Mouse (Mus musculus) kidney, adult 2 months (tissue): ENCODE data around the gene Tpi1. TPM values are rescaled to one million over a fixed set of nuclear protein-coding genes. Genes with fewer than 3 reads are reported as not detected.
A peak's percentile ranks its signal among the peaks of the same experiment; 100 is the strongest.
"Not testable (repeated sequence)": the region's sequence is repeated elsewhere in the genome, so short reads cannot be mapped to it uniquely, and the experiment has no call there.

Source experiments
- DNase-seq: peaks from one replicate; pipeline ENCODE4 v3.0.0; 2021
- H3K27ac ChIP-seq: fragments of 200-500 bp; 2 replicates; pipeline ENCODE4 v1.5.1; 2012; ENCODE audit warnings: low read depth, low read length, control low read depth, inconsistent platforms; ENCODE audit not compliant: insufficient read depth
- H3K27me3 ChIP-seq: fragments of 200-500 bp; replicated peaks from 2 replicates; pipeline ENCODE4 v1.6.1; 2012; ENCODE audit warnings: mild to moderate bottlenecking, moderate library complexity, low read length, inconsistent platforms; ENCODE audit not compliant: control insufficient read depth, insufficient read depth
- H3K36me3 ChIP-seq: fragments of 200-500 bp; 2 replicates; pipeline ENCODE4 v1.6.1; 2012; ENCODE audit warnings: mild to moderate bottlenecking, moderate library complexity, low read length, inconsistent platforms; ENCODE audit not compliant: control insufficient read depth, insufficient read depth
- H3K4me1 ChIP-seq: fragments of 200-500 bp; 2 replicates; pipeline ENCODE4 v1.6.1; 2011; ENCODE audit warnings: low read length; ENCODE audit not compliant: control insufficient read depth, insufficient read depth
- H3K4me3 ChIP-seq: fragments of 200-500 bp; 2 replicates; pipeline ENCODE4 v1.5.1; 2011; ENCODE audit warnings: mild to moderate bottlenecking, low read depth, low read length, control low read depth; ENCODE audit not compliant: insufficient read depth
- CTCF ChIP-seq: fragments of 200-500 bp; conservative IDR thresholded peaks from 2 replicates; pipeline ENCODE4 v1.5.1; 2011; ENCODE audit warnings: low read depth, mild to moderate bottlenecking, control low read depth, low read length, moderate library complexity, mixed read lengths; ENCODE audit not compliant: insufficient read depth, insufficient read length
- POLR2A ChIP-seq: fragments of 200-500 bp; IDR thresholded peaks from one replicate; pipeline ENCODE4 v1.6.1; 2011; ENCODE audit warnings: low read depth, low read length, control low read depth
- WGBS: fragments of 180-500 bp; shearing (Covaris S2); methylation state at CpG from one replicate; pipeline ENCODE4 v1.1.7; 2018; 5-methylcytosine and 5-hydroxymethylcytosine counted together
- polyA plus RNA-seq: library from polyadenylated mRNA; depleted of rRNA; stranded (reverse); fragments of >200 nt; gene quantifications from 2 replicates; pipeline ENCODE4 v1.2.3, GENCODE M21; 2012

Gene Tpi1
- polyA plus RNA-seq, 1 experiment = 1,055 TPM

DNA sequence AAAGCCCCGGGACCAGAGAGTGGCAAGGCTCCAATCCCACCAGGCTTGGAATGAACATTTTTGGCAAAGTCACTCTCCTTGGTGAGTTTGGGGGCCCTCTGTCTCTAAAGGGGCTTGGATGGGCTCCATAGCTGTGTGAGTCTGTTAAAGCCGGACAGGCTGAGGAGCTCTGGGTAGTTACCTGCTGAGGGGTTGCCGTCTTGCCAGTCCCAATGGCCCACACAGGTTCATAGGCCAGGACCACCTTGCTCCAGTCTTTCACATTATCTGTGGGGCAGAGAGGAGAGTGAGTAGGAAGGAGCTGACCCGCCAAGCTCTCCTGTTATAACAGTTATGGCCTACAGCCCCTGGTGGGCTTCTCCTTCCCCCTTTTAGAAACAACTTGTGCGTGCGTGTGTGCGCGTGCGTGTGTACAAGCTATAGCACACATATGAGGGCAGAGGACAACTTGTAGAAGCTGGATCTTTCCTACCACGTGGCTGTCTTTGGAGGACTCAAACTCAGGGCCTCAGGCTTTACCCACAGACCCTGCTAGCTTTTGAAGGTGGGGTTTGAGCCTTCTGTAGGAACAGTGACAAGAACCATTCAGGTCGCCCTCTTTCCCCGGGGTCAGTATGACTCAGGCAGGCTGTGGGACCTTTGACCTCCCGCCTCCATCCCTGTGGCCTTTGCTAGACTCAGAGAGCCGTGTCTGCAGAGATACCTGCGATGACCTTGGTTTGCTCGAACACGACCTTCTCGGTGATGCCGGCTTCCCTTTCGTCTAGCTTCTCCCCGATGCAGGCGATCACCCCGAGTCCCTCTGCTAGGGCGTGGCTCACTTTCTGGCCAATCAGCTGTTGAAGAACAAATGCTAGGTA lies 2.2 kb downstream of the Tpi1 start:
- H3K27me3 ChIP-seq = no peaks in the 10 kb centered on the region
- peak overlapping the region; percentile 84 for H3K4me3 ChIP-seq
- no peak overlapping the region; the same call in 1 of the 2 replicates for H3K27ac ChIP-seq
- peaks cover 27% of the 10 kb centered on the region for H3K4me1 ChIP-seq
- TF ChIP-seq CTCF (no peak), POLR2A (no peak)
- no peak for DNase-seq
- peaks cover 4% of the 10 kb centered on the region for H3K36me3 ChIP-seq
- WGBS = 66% methylated on average over 24 of the region's 24 CpGs

DNA sequence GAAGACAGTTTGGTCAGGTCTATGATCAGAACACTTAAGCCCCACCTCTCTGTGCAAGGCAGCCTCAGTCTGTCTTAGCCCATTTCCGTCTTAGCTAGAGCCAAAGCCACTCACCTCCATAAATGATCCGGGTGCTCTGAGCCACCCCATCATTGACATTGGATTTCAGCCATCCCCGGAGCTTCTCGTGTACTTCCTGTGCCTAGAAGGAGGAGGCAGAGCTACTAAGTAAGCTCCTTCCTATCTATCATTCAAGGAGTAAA lies 2.8 kb downstream of the Tpi1 start:
- WGBS = 37% methylated on average over 4 of the region's 4 CpGs
- H3K4me3 ChIP-seq = no peak overlapping the region
- TF ChIP-seq CTCF (no peak), POLR2A (no peak)
- DNase-seq = no peak
- peaks cover 30% of the 10 kb centered on the region for H3K4me1 ChIP-seq
- no peaks in the 10 kb centered on the region for H3K27me3 ChIP-seq
- peaks cover 4% of the 10 kb centered on the region for H3K36me3 ChIP-seq
- H3K27ac ChIP-seq = no peak overlapping the region

DNA sequence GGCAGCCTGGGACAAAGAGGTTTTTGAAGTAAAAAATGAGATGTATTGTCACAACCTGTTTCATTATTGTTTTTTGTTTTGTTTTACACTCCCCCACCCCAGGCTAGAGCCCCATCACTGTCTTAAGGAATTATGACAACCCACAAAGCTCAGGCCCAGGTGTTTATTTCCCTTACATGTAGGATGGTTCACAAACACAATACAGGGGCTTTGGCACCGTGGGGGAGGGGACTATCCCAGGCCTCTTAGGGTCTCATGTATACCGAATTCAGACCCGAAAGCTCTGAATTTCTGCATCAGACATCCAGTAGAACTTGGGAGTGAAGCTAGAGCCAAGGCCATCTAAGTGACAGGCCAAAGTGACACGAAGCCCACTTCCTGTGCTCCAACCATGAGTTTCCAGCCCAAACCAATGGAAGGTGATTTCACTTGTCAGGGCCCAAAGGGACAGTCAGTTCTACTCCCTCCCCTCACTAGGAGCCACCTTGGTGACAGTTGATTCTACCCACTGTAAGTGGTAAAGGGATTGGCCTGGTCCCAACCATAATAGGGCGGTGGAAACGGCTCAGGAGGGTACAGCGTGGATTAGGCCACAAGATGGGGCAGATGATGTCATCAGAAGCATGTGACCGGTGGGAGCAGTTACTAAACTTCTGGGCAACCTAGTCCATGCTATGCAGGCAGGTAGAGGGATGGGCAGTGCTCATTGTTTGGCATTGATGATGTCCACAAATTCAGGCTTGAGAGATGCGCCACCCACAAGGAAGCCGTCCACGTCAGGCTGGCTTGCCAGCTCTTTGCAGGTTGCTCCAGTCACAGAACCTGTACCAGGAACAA lies 3.3 kb downstream of the Tpi1 start:
- not testable (repeated sequence) for H3K36me3 ChIP-seq, H3K4me3 ChIP-seq, H3K27me3 ChIP-seq, DNase-seq, H3K27ac ChIP-seq
- 74% methylated on average over 11 of the region's 11 CpGs for WGBS
- peaks cover 35% of the 10 kb centered on the region for H3K4me1 ChIP-seq

DNA sequence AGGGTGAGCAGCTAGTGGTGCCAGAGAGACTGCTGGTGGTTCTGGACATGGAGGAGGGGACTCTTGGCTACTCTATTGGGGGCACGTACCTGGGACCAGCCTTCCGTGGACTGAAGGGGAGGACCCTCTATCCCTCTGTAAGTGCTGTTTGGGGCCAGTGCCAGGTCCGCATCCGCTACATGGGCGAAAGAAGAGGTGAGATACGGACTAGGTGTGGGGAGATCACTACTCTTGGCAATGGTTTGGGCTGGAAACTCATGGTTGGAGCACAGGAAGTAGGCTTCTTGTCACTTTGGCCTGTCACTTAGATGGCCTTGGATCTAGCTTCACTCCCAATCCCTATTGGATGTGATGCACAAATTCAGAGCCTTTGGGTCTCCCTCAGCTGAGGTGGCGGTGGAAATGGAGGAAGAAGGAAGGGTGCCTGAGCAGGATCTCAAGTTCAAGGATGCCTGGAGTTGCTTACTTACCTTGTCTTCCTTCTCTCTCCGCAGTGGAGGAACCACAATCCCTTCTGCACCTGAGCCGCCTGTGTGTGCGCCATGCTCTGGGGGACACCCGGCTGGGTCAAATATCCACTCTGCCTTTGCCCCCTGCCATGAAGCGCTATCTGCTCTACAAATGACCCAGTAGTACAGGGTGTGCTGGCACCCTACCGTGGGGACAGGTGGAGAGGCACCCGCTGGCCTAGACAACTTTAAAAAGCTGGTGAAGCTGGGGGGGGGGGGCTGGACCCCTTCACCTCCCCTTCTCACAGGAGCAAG lies 4.1 kb downstream of the Tpi1 start:
- 39% methylated on average over 14 of the region's 14 CpGs for WGBS

DNA sequence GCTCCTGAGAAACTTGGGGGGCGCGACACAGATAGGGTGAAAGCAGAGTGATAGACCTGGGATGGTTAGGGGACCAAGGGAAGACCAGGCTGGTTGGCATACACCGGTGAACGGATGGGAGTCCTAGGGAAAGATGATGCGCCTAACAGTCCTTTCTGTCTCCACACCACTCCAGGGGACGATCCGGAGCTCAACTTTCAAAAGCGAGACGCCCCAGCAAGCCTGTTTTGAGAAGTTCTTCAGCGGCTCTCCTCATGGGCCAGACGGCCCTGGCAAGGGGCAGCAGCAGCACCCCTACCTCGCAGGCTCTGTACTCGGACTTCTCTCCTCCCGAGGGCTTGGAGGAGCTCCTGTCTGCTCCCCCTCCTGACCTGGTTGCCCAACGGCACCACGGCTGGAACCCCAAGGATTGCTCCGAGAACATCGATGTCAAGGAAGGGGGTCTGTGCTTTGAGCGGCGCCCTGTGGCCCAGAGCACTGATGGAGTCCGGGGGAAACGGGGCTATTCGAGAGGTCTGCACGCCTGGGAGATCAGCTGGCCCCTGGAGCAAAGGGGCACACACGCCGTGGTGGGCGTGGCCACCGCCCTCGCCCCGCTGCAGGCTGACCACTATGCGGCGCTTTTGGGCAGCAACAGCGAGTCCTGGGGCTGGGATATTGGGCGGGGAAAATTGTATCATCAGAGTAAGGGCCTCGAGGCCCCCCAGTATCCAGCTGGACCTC lies 4.9 kb downstream of the Tpi1 start:
- Histone ChIP-seq H3K4me3 (peak overlapping the region; percentile 77), H3K4me1 (peaks cover 31% of the 10 kb centered on the region), H3K27me3 (no peaks in the 10 kb centered on the region), H3K36me3 (peaks cover 4% of the 10 kb centered on the region), H3K27ac (peak overlapping the region; percentile 67)
- TF ChIP-seq POLR2A (no peak), CTCF (peak; percentile 71)
- peak; percentile 91 for DNase-seq
- WGBS = under 1% methylated on average over 35 of the region's 35 CpGs

More for the DNA sequence above, 4.1 kb downstream of the Tpi1 start:
- Histone ChIP-seq H3K27me3 (no peaks in the 10 kb centered on the region), H3K4me1 (peaks cover 35% of the 10 kb centered on the region), H3K4me3 (peak overlapping the region; percentile 16), H3K27ac (no peak overlapping the region), H3K36me3 (peaks cover 4% of the 10 kb centered on the region)
- TF ChIP-seq POLR2A (peak; percentile 34), CTCF (no peak)
- DNase-seq = no peak

DNA sequence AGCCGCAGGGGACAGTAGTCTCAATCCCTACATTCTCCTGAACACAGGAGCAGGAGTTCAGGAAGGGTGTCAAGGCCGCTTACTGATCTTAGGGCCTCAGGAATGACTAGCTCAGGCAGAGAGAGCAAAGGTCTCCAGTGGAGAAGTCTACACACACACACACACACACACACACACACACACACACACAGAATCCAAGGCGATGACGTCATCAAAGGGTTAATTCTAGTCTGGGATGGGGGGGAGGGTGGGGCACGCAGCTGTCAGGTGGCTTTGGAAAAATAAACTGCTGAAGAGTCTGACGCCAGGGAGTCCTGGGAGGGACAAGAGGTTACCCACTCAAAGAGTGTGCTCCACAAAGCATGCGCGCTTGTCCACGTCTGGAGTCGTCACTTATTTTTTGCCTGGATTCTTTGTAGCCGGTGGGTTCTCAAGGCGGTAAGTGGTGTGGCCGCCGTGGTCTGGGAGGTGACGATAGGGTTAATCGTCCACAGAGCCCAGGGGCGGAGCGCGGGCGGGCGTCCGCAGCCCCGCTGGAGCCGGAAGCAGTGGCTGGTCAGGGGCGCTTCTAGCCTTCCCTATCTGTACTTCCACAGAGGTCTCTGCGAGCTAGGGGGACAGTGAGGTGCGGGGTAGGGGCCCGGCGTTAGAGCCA lies 5.6 kb downstream of the Tpi1 start, which contains the start of gene Spsb2:
TSS of gene Spsb2 (plus strand) at position 304 of the 655 bp plus-strand sequence.
- DNase-seq = peak; percentile 91
- under 1% methylated on average over 29 of the region's 29 CpGs for WGBS
- peaks cover 30% of the 10 kb centered on the region; the same call in 1 of the 2 replicates for H3K4me1 ChIP-seq
- TF ChIP-seq CTCF (no peak), POLR2A (no peak)
- no peaks in the 10 kb centered on the region for H3K27me3 ChIP-seq
- H3K4me3 ChIP-seq = peak within 1 kb of the TSS; percentile 77
- peak within 1 kb of the TSS; percentile 94 for H3K27ac ChIP-seq
- H3K36me3 ChIP-seq = peaks cover 4% of the 10 kb centered on the region
